Mouse (Mus musculus): ENCODE data around the gene Mpv17. TPM values are rescaled to one million over a fixed set of nuclear protein-coding genes. Genes with fewer than 3 reads are reported as not detected.
A peak's percentile ranks its signal among the peaks of the same experiment; 100 is the strongest.

The Mpv17 gene
- total RNA-seq, 2 experiments from 2014 or later: 25.1 to 31.4 TPM

DNA sequence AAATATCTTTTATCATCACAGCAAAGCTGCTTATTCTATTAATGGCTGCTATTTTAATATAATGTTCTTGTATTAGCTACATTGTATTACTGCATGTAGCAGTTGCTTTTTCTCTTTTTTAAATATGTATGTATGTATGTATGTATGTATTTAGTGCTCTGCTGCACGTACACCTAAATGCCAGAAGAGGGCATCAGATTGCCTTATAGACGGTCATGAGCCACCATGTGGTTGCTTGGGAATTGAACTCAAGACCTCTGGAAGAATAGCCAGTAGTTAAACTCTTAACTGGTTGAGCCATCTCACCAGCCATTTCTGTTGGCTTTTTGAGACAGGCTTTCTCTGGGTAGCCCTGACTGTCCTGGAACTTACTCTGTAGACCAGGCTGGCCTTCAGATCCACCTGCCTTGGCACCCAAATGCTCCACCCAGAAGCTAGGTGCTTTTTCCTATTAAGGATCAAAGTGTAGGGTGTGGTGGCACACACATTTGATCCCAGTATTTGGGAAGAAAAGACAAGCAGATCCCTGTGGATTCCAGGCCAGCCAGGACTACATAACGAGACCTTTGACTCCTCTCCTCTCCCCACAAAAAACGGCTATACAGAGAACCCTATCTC, 34.3 kb upstream of the Mpv17 start:
- no peak for DNase-seq
- intact Hi-C loops (cut with DNase I): no loop called here

DNA sequence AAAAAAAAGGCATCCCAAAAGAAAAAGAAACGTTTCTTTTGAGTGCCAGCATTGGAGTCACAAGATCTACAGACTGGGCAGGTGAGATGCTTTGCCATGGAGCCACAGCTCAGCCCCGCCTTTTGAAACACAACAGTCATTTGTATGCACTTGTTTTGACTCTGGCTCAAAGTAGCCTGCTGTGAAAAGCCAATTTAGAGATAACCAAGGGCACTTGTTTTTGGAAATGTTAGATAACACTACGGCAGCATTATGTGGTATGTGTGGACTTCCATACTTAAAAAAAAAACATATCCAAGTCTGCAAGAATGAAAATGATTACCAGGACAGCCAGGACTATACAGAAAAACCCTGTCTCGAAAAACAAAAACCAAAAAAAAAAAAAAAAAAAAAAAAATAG, 29.6 kb upstream of the Mpv17 start:
- DNase-seq: no peak
- intact Hi-C loops (cut with DNase I): no loop called here

DNA sequence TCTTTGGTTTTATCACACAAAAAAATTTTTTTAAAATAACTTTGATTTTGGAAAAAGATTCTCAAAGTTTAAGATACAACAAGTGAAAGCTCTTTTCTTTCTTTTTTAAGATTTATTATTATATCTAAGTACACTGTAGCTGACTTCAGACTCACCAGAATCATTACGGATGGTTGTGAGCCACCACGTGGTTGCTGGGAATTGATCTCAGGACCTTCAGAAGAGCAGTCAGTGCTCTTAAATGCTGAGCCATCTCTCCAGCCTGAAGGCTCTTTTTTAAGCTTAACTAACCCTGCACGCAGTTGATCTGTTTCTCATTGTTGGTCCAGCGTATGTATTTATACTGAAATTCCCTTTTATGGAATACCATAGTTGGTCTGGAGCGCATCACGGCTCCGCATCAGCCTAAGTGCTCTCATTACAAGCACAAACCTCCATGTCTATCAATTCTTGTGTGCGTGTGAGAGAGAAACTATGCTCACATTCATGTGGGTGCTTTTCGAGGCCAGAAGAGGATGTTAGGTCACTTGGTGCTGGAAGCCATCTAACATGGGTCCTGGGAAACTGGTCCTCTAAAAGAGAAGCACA, 27.2 kb upstream of the Mpv17 start:
- DNase-seq: no peak
- intact Hi-C loops (cut with DNase I): no loop called here

DNA sequence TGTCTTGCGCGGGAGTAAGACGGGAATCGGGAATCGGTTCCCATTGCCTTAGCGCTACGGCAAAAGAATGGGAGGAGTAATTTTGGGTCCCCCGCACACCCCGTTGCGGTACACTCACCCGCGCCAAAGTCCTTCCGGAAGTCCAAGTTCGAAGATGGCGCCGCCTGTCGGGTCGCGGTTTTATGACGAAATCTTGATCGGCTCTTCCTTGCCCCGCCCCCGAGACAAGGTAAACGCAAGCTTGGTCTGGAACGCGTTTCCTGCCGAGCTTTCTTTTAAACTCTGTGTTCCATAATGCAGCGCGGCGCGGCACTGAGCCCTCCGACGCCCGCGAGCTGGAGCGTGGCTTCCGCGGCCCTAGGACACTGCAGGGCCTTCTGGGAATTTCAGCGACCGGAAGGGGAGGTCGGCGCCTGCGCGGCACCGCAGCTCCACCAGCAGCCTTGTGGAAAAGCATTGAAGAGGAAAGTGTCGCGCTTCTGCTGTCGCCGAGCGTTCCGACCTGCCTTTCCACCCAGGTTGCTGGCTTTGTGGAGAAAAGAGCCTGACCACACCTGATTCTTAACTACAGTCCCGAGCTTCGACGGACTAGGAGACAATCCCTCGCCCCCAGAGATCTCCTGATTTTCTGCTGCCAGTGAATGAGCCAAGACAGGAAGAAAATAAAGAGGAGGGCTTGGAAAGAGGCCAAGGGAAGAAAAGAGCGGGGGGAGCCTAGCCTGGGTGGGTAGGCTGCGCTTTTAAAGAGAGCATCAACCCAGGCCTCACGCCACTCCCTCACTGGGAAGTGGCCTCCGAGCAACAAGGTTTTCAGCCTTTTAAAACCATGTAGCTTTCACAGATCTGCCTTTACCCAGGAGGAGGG, 25.9 kb upstream of the Mpv17 start, which contains the start of the genes Gm29609 and Gtf3c2:
Gene Gm29609, minus strand, starts transcription at position 146 of the 865 bp plus-strand sequence.
Gene Gtf3c2, minus strand, starts transcription at position 379 of the 865 bp plus-strand sequence.
- intact Hi-C loops (cut with DNase I): no loop called here
- peak; percentile 96 for DNase-seq

DNA sequence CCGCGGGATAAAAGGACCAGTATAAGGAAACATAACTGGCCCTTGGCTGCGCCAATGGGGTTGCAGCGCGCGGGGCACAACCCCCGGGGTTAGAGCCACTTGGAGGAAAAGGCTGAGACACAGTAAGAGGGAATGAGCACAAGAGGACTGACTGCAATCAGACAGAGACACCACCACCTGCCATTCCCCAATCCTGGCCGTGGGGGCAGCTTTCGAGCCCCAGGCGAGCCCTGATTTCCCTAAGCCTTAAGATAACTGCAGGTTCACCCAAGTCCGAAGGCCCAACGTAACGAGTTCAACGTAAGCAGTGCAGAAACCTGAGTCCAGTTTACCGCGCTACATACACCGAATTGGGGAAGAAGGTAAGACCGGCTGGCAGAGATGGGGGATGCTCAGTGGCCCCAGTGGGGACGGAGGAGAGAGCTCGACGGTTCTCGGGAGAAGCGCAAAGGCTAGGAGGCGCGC, 25.3 kb upstream of the Mpv17 start:
- DNase-seq: peak; percentile 42
- intact Hi-C loops (cut with DNase I): no loop called here

DNA sequence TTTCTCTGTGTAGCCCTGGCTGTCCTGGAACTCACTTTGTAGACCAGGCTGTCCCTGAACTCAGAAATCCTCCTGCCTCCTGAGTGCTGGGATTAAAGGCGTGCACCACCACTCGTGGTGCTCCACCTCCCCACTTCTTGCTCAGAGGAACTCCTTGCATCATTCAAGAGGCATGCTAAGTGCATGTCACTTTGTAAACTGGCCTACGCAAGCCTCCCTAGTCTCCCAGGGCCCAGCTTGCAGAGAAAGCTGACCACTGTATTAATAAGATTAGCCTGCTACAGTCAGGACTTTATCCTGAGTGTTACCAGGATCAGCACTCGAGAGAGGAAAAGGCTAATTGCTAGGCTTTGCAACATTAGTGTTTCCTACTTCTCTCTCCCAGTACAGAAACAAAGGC, 14.6 kb upstream of the Mpv17 start:
- intact Hi-C loops (cut with DNase I): no loop called here
- DNase-seq: no peak

DNA sequence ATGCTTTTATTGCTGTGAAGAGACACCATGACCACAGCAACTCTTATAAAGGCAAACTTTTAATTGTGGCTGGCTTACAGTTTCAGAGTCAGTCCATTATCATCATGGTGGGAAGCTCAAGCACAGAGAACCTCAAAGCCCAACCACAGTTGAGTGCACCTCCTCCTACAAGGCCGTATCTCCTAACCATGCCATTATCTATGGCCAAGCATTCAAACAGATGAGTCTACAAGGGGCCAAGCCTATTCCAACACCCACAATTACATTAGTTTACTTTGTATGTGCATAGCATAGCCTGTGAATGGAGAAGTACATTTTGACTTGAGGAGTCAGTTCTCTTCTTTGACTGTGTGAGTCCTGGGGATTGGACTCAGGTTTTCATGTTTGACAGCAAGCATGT, 10.8 kb upstream of the Mpv17 start:
- intact Hi-C loops (cut with DNase I): no loop called here
- no peak for DNase-seq

DNA sequence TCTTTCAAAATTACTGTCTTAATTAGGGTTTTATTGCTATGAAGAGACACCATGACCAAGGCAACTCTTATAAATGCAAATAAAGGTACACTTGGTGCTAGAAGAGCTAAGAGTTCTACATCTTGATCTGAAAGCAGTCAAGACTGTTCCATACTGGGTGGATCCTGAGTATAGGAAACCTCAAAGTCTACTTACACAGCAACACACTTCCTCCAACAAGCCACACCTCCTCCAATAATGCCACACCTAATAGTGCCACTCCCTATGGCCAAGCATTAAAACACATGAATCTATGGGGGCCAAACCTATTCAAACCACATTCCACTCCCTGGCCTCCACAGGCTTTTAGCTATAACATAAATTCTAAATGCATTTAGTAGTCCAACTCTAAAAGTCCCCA, 8.4 kb upstream of the Mpv17 start:
- no peak for DNase-seq
- intact Hi-C loops (cut with DNase I): no loop called here

DNA sequence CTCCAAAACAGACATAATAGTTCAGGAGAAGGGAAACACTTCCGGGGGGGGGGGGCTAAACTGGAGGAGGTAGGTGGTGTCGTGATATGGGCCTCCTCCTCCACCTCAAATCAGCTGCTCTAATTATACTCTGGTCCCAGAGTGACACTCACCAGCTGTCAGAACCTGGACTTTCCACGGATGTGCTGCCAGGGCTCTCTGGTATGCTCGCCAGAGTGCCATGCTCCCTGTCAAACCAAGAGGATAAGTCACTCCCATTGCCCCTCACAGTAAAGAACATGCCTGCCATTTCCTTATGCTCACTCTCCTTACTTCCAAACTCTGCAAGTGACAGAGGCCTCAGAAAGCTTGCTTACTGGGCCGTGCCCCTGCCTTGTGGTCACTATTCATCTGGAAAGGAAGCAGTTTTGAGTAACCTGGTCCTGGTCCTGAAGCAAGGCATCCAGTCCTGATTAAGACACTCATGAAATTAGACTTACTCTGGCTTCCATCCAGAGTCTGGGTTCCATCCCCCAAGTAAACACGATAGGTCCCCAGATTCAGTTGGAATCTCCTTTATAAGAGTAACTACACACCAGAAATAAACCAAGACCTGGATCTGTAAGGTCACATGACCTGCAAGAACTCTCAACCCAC, 417 bp downstream of the Mpv17 start:
- intact Hi-C loops (cut with DNase I): no loop called here
- no peak for DNase-seq

DNA sequence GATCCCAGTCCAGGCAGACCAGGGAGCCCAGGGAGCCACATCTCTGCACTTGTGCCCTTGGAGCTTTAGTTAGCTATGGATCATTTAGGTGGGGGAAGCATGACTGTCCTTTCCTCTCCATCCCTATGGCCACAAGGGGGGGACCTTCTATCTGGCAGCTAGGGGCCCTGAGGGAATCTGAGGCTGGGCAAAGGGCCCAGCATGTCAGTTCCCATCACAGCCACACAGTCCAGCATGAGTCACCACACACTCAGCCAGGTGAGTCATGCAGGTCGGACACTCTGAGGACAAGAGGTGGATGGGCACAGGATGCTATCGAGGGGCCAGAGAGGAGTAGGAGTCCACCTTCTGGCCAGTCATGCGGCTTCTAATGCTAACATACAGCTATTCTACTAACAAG, 2.3 kb downstream of the Mpv17 start:
- intact Hi-C loops (cut with DNase I): no loop called here
- no peak for DNase-seq

DNA sequence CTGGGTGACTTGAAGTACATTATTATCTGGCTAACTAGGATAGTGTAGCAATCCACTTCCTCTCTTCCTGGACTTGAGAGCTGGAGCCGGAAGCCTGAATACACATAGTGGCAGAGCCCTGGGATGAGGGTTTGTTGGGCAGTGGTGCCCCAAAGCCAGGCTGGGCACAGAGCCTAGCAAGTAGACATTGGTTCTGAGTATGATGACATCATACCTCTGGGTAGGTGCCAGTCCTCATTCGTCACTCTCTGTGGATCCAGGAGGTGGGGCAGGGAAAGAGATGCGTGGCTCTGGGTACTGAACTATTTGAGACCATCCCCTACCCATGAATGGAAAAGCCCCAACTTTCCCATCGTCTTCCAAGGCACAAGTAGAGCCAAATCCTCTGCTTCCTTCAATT, 4.3 kb downstream of the Mpv17 start:
- DNase-seq: no peak
- intact Hi-C loops (cut with DNase I): no loop called here

DNA sequence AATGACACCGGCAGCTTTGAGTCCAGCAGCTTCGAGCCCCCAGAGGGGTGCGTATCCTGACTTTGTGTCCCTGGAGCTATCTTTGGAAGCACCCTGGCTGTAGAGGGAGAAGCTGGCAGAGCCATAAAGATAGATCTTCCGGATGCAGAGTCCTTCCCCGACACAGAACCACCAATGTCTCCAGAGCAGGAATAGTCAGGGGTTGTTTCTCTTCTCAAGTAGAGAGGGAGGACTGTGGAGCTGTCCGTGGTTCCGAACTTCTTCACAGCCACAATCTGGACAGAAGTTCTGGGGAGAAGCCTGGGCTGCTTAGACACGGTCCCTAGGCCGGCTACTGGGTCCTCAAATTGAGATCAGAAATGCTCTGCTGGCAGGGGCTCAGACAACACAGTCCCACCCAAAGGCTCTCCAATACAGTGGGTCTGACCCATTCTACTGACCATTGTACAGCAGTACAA, 15.1 kb downstream of the Mpv17 start:
- intact Hi-C loops (cut with DNase I): no loop called here
- DNase-seq: no peak

DNA sequence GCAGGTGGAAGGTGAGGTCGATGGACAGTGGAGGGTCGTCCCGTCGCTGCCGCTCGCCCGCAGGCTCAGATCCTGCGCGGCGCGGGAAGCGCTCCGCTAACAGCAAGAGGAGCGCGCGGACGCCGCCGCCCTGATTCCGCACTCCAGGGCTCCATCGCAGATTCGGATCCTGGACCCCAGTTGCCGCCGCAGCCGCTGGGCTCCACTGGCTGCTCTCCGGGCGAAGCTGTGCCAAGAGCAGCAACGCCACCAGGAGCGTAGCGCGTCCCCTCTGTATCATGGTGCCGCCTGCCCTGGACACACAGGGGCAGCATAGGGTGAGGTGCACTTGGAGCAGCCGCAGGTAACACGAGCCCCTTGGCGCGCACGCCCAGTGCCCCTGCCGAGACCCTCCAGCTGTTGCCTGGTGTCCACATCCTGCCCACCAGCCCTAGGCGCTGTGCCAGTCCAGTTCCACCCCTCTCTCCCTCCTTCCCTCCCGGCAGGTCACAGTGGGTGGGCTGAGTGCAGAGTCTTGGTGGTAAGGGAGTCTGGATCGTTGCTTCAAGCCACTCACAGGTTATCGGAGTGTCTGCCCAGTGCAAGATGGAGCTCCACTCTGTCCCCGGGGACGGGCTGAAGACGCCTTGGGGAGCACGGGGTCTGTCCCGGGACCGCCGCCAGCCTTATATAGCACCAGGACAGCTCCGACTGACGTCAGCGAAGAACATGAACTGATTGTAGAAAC, 15.6 kb downstream of the Mpv17 start, which contains the start of gene Ucn:
Gene Ucn, minus strand, starts transcription at position 589 of the 727 bp plus-strand sequence.
- intact Hi-C loops (cut with DNase I): no loop called here
- DNase-seq: peak; percentile 13

DNA sequence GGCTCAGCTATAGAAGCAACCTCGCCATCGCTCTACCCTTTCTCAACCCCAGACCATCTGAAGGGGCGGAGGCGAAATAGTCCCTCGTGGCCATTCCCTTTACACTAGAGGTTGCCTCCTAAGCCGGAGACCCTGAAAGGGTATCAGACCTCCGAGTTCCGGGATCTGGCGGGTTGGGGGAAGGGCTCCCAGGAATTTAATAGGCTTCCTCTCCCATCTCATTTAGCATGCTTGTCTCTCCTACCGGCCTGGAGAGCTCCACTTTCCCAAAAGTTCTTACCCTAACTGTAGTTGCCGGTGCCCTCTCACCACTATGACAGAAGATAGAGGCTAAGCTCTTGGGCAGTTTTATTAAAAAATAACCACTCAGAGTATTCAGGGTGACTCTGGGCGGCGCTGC, 16.4 kb downstream of the Mpv17 start:
- intact Hi-C loops (cut with DNase I): no loop called here
- DNase-seq: no peak

DNA sequence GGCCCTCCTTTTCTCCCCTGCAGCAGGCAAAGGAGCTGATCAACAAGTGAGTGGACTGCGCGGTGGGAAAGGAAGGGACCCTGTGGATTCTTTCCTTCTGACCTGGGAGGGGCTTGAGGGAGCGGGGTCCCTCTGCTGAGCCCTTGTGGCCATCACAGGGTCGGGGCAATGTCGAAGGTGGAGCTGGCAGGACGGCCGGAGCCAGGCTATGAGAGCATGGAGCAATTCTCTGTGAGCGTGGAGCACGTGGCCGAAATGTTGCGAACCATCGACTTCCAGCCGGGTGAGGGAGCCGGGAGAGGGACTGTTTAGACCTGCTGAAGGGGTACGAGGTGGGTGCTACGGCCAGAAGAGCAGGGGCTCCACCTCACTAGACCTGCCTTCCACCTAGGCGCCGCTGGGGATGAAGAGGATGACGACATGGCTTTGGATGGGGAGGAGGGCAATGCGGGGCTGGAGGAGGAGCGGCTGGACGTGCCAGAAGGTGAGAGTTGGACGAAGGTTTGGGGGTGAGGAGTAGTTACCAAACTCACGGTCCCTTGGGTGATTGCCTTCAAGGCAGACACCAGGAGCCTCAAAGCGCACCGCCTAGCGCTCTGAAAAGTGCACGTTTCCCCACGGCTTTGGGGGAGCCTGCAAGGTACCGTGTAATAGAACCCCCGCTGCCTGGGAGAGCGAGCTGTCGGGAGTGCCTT, 17.2 kb downstream of the Mpv17 start:
- DNase-seq: no peak
- intact Hi-C loops (cut with DNase I): no loop called here

DNA sequence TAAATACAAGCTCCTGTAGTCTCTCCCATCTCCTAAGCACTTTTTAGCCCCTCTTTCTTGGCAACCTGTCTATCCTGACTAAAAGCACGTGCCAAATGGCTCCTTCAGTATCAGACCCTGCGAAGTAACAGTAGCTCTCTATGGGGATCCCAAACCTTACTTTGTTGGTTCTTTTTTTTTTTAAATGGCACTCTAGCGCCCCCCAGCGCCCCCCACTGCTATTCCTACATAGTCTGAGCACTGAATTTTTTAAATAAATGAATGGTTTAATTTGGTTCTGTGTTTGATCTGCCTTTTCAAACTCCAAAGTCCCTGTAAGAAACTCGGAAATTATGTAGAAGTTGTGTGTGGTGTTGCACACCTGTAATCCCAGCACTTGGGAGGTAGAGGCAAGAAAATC, 28.0 kb downstream of the Mpv17 start:
- intact Hi-C loops (cut with DNase I): no loop called here
- no peak for DNase-seq

DNA sequence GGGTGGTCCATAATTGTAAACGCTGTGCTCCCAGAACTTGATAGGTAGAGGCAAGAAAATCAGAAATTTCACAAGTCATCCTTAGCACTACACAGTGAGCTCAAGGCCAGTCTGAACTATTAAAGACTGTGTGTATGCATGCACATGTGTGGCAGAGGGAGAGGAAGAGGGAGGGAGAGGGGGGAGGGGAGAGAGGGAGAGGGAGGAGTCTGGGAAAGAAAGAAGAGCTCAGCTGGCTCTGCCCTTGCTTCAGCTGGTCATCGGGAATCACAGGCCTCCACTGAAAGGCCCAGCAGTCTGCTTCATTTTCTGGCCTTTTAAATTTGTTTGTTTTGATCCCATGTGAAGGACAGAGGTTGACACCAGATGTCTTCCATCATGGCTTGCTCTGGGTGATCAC, 30.6 kb downstream of the Mpv17 start:
- DNase-seq: no peak
- intact Hi-C loops (cut with DNase I): no loop called here

DNA sequence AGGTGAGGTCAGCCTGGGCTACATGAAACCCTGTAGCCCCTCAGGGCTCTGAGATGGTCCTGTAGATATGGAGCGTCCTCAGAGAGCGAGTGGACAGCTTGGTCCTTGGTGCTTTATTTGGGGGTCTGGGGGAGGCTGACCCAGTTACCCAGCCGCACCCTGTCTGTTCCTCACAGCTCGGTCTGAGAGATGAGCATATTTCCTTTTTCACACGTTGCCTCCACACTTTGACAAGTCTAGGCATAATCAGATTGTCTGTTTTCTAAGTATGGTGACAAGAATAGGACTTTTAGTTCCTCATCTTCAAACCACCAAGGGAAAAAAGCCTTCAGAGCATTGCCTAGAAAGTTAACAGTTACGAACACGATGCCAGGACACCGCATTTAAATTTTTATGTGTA, 32.9 kb downstream of the Mpv17 start:
- intact Hi-C loops (cut with DNase I): no loop called here

DNA sequence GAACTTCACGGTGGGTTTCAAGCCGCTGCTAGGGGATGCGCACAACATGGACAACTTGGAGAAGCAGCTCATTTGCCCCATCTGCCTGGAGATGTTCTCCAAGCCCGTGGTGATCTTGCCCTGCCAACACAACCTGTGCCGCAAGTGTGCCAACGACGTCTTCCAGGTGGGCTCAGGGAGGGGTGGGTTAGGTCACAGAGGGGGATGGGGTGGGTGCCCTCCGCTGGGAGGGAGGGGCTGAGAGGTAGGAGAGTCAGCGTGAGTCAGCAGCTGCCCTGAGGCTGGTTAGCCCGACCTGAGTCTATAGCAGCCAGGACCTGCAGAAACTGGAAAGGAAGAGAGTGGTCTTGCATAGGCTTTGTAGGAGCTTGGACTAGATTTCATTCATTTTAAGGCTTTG, 37.1 kb downstream of the Mpv17 start:
- intact Hi-C loops (cut with DNase I): no loop called here
- no peak for DNase-seq

More for the DNA sequence above, 32.9 kb downstream of the Mpv17 start:
- no peak for DNase-seq

DNA sequence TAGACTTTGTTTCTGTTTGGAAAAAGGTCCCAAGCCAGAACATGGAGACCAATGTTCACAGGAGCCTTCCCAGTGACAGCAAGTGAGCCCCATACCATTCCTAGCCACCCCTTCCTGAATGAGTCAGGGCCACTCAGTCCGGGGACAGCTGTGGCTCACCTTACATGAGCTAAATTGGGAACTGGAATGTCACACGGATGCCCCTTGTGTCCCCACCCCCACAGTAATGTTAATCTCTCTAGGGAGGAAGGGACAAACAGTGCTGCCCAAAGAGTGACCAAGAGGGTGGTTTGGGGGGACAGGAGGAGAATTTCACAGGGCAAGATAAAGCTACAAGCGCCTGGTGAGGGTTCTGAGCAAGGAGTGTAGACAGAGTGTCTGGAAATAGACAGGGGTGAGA, 37.7 kb downstream of the Mpv17 start, which contains the start of gene Trim54:
Gene Trim54, plus strand, starts transcription at position 359 of the 400 bp plus-strand sequence.
- intact Hi-C loops (cut with DNase I): no loop called here
- no peak for DNase-seq
